Mouse (Mus musculus): ENCODE measurements around the gene Pnp. TPM values are rescaled to one million over a fixed set of nuclear protein-coding genes. Genes with fewer than 3 reads are reported as not detected.
"Not testable (repeated sequence)": the region's sequence is repeated elsewhere in the genome, so short reads cannot be mapped to it uniquely, and the experiment has no call there.

Gene Pnp
- total RNA-seq, 2 experiments from 2014 or later = 11.7 to 13.3 TPM

- no peak for TF ChIP-seq CTCF (IDR thresholded peaks at IDR 0.05)
- DNase-seq (ENCODE audit: extremely low spot score in 1 of 2, low spot score in 2 of 2) = no peak
- intact Hi-C loops (cut with DNase I) = no loop called here
- Histone ChIP-seq H3K4me3 (no peak overlapping the region), H3K27ac (no peak overlapping the region)
Measured at GRCm38 (mm10) chr14:50987668-50988067, 56.8 kb downstream of the Pnp start.

- no peak for TF ChIP-seq CTCF (IDR thresholded peaks at IDR 0.05)
- intact Hi-C loops (cut with DNase I) = no loop called here
- no peak for DNase-seq (ENCODE audit: extremely low spot score in 1 of 2, low spot score in 2 of 2)
Measured at GRCm38 (mm10) chr14:50991037-50991436, 60.2 kb downstream of the Pnp start.

GRCm38 (mm10) chr14:50997088-50997487 is 66.2 kb downstream of the Pnp start:
- no peak for TF ChIP-seq CTCF (IDR thresholded peaks at IDR 0.05)
- Histone ChIP-seq H3K4me3 (no peak overlapping the region), H3K27ac (peak overlapping the region; percentile 44; the same call in 1 of the 2 replicates)
- no peak for DNase-seq (ENCODE audit: extremely low spot score in 1 of 2, low spot score in 2 of 2)
- intact Hi-C loops (cut with DNase I) = no loop called here

More at GRCm38 (mm10) chr14:50991037-50991436, 60.2 kb downstream of the Pnp start:
- Histone ChIP-seq H3K27ac (no peak overlapping the region), H3K4me3 (no peak overlapping the region)

- no peak for TF ChIP-seq CTCF (IDR thresholded peaks at IDR 0.05)
- H3K27ac ChIP-seq = peak overlapping the region; percentile 44; the same call in 1 of the 2 replicates
- DNase-seq (ENCODE audit: extremely low spot score in 1 of 2, low spot score in 2 of 2) = no peak
- H3K4me3 ChIP-seq = no peak overlapping the region
- intact Hi-C loops (cut with DNase I) = no loop called here
Measured at GRCm38 (mm10) chr14:50997999-50998666, 67.3 kb downstream of the Pnp start.

- DNase-seq (ENCODE audit: extremely low spot score in 1 of 2, low spot score in 2 of 2) = no peak
- no peak for TF ChIP-seq CTCF (IDR thresholded peaks at IDR 0.05)
- peak within 1 kb of the TSS; percentile 60 for H3K27ac ChIP-seq
- intact Hi-C loops (cut with DNase I) = no loop called here
- H3K4me3 ChIP-seq = no peak within 1 kb of the TSS
Measured at GRCm38 (mm10) chr14:51007152-51007801, 76.4 kb downstream of the Pnp start, which contains the start of gene Rnase10. TSS of gene Rnase10 (plus strand) at chr14:51007751.

GRCm38 (mm10) chr14:51007914-51008713 is 77.2 kb downstream of the Pnp start:
- TF ChIP-seq CTCF (IDR thresholded peaks at IDR 0.05) = no peak
- H3K27ac ChIP-seq = peak overlapping the region; percentile 60
- intact Hi-C loops (cut with DNase I) = no loop called here
- peak; percentile 12 to 18 for DNase-seq (ENCODE audit: extremely low spot score in 1 of 2, low spot score in 2 of 2)
- H3K4me3 ChIP-seq = no peak overlapping the region

- DNase-seq (ENCODE audit: extremely low spot score in 1 of 2, low spot score in 2 of 2) = no peak
- intact Hi-C loops (cut with DNase I) = no loop called here
- no peak overlapping the region for H3K4me3 ChIP-seq
- no peak for TF ChIP-seq CTCF (IDR thresholded peaks at IDR 0.05)
- H3K27ac ChIP-seq = peak overlapping the region; percentile 60
Measured at GRCm38 (mm10) chr14:51008781-51009180, 77.9 kb downstream of the Pnp start.

- H3K4me3 ChIP-seq = no peak overlapping the region
- H3K27ac ChIP-seq = no peak overlapping the region
- DNase-seq (ENCODE audit: extremely low spot score in 1 of 2, low spot score in 2 of 2) = no peak
- intact Hi-C loops (cut with DNase I) = no loop called here
- no peak for TF ChIP-seq CTCF (IDR thresholded peaks at IDR 0.05)
Measured at GRCm38 (mm10) chr14:51009572-51009971, 78.7 kb downstream of the Pnp start.

GRCm38 (mm10) chr14:51014724-51015123 is 83.8 kb downstream of the Pnp start:
- DNase-seq (ENCODE audit: extremely low spot score in 1 of 2, low spot score in 2 of 2); intact Hi-C loops (cut with DNase I); H3K27ac ChIP-seq; H3K4me3 ChIP-seq: not testable (repeated sequence)

Other genes starting within 250 kb of the Pnp start
- gene Olfr747, start 237.9 kb upstream of the Pnp start, total RNA-seq (2021) = not detected
- not detected for gene Olfr748, start 223.7 kb upstream of the Pnp start, total RNA-seq (2021)
- gene Olfr749, start 186.0 kb upstream of the Pnp start, total RNA-seq (2021) = not detected
- 10 to 100 TPM; 50.8 to 62.1 TPM for gene Ttc5, start 145.6 kb upstream of the Pnp start, total RNA-seq (2021)
- gene Ccnb1ip1, start 123.3 kb upstream of the Pnp start, total RNA-seq (2021) = not detected
- gene Parp2, start 123.2 kb upstream of the Pnp start, total RNA-seq (2021) = 10 to 100 TPM; 25.8 to 27.1 TPM
- 1 to 10 TPM; 3.2 to 4.4 TPM for gene Tep1, start 60.5 kb upstream of the Pnp start, total RNA-seq (2021)
- gene Klhl33, start 33.6 kb upstream of the Pnp start, total RNA-seq (2021) = 1 to 10 TPM; 4.8 to 6.4 TPM
- 10 to 100 TPM; 29.2 to 34.8 TPM for gene Osgep, start 6.2 kb upstream of the Pnp start, total RNA-seq (2021)
- 10 to 100 TPM; 54.9 to 58.8 TPM for gene Apex1, start 6.1 kb upstream of the Pnp start, total RNA-seq (2021)
- gene Pip4p1, start 226 bp upstream of the Pnp start, total RNA-seq (2021) = 10 to 100 TPM; 95.6 to 98.2 TPM
- gene Gm49342, start 13.4 kb downstream of the Pnp start, total RNA-seq (2021) = 1 to 10 TPM; 8.4 to 9.2 TPM
- under 1 TPM; 0.81 to 0.84 TPM for gene Pnp2, start 24.9 kb downstream of the Pnp start, total RNA-seq (2021)
- gene Rnase10, start 76.7 kb downstream of the Pnp start, total RNA-seq (2021) = not detected
- gene Rnase9, start 110.8 kb downstream of the Pnp start, total RNA-seq (2021) = not detected
- not detected for gene Rnase11, start 119.1 kb downstream of the Pnp start, total RNA-seq (2021)
- gene Rnase12, start 126.6 kb downstream of the Pnp start, total RNA-seq (2021) = not detected
- not detected for gene Olfr750, start 143.4 kb downstream of the Pnp start, total RNA-seq (2021)
- 10 to 100 TPM; 14.6 to 15.4 TPM for gene Rnase4, start 160.0 kb downstream of the Pnp start, total RNA-seq (2021)
- gene Ang, start 160.1 kb downstream of the Pnp start, total RNA-seq (2021) = 1 to 10 TPM; 3.0 to 3.9 TPM
- gene Eddm3b, start 183.3 kb downstream of the Pnp start, total RNA-seq (2021) = not detected
- gene Rnase6, start 192.8 kb downstream of the Pnp start, total RNA-seq (2021) = under 1 TPM in 1 of 2 experiments, not detected in 1; 0.35 TPM
- under 1 TPM; 0.70 to 0.96 TPM for gene Rnase1, start 215.7 kb downstream of the Pnp start, total RNA-seq (2021)
- gene Rnase2b, start 231.2 kb downstream of the Pnp start, total RNA-seq (2021) = not detected